Mouse (Mus musculus) E14TG2a.4 (cell line): ENCODE results near the gene Tssk2.

Source experiments
- CTCF ChIP-seq: conservative IDR thresholded peaks from 2 replicates; pipeline ENCODE4 v1.5.1; 2014; ENCODE audit warnings: low read length
- NANOG ChIP-seq: IDR thresholded peaks from 2 replicates; pipeline ENCODE4 v1.6.1; 2014; ENCODE audit warnings: borderline replicate concordance, low read length, mixed read lengths
- POU5F1 ChIP-seq: IDR thresholded peaks from 2 replicates; pipeline ENCODE4 v1.6.1; 2014; ENCODE audit warnings: low read length, borderline replicate concordance

- no peak for TF ChIP-seq CTCF
- no peak for TF ChIP-seq POU5F1
- TF ChIP-seq NANOG: no peak
These were observed 49.0 kb upstream of the Tssk2 start for GRCm38 (mm10) chr16:17849486-17849885.
